Mouse (Mus musculus) lung, embryonic 15.5 days (tissue): ENCODE results near the gene Mios. TPM values are rescaled to one million over a fixed set of nuclear protein-coding genes. Genes with fewer than 3 reads are reported as not detected.

ENCODE experiments used
- ATAC-seq: fragments of 200-750 bp; cut with Nextera tagmentation; 2 replicates; pipeline ENCODE4 v1.8.0; 2017; ENCODE audit warnings: moderate number of reproducible peaks, borderline replicate concordance; ENCODE audit not compliant: low FRiP score, low TSS enrichment; ENCODE audit errors: extremely low read depth
- H3K27ac ChIP-seq: fragments of 300-500 bp; sonication (generic); 2 replicates; pipeline ENCODE4 v1.5.1; 2015; ENCODE audit warnings: moderate library complexity, mild to moderate bottlenecking, inconsistent platforms
- H3K27me3 ChIP-seq: fragments of 300-500 bp; sonication (generic); 2 replicates; pipeline ENCODE4 v1.6.1; 2015; ENCODE audit warnings: inconsistent platforms
- H3K36me3 ChIP-seq: fragments of 300-500 bp; sonication (generic); 2 replicates; pipeline ENCODE4 v1.6.1; 2015; ENCODE audit warnings: inconsistent platforms
- H3K4me1 ChIP-seq: fragments of 300-500 bp; sonication (generic); 2 replicates; pipeline ENCODE4 v1.6.1; 2015; ENCODE audit warnings: inconsistent platforms
- H3K4me2 ChIP-seq: fragments of 300-500 bp; sonication (generic); 2 replicates; pipeline ENCODE4 v1.6.1; 2015; ENCODE audit warnings: inconsistent platforms, mild to moderate bottlenecking, moderate library complexity
- H3K4me3 ChIP-seq: fragments of 300-500 bp; sonication (generic); 2 replicates; pipeline ENCODE4 v1.5.1; 2015; ENCODE audit warnings: mild to moderate bottlenecking, inconsistent platforms
- H3K9ac ChIP-seq: fragments of 300-500 bp; sonication (generic); 2 replicates; pipeline ENCODE4 v1.6.1; 2015; ENCODE audit warnings: inconsistent platforms
- H3K9me3 ChIP-seq: fragments of 300-500 bp; sonication (generic); 2 replicates; pipeline ENCODE4 v1.6.1; 2016; ENCODE audit warnings: inconsistent platforms
- WGBS: fragments of 180-500 bp; shearing (Covaris S2); methylation state at CpG from one replicate; pipeline ENCODE4 v1.1.7; 2015; 5-methylcytosine and 5-hydroxymethylcytosine counted together
- polyA plus RNA-seq: library from polyadenylated mRNA; unstranded; fragments of >200 nt; fragmentation: Nextera tagmentation; extraction: Ambion mirVana; gene quantifications from 2 replicates; pipeline ENCODE4 v1.2.1, GENCODE M21; 2015

Mios gene
- polyA plus RNA-seq, 1 experiment from 2014 or later = 24.2 TPM

- 77% methylated on average over 4 of the region's 4 CpGs for WGBS
- Histone ChIP-seq H3K4me2 (no peak overlapping the region), H3K4me1 (peaks cover 3% of the 10 kb centered on the region; the same call in 1 of the 2 replicates), H3K27me3 (no peaks in the 10 kb centered on the region), H3K9ac (no peak overlapping the region), H3K4me3 (no peak overlapping the region), H3K27ac (no peak overlapping the region), H3K9me3 (no peaks in the 10 kb centered on the region), H3K36me3 (no peaks in the 10 kb centered on the region)
- ATAC-seq = no peak
Measured at GRCm38 (mm10) chr6:8283255-8283654, 74.2 kb downstream of the Mios start.

DNA sequence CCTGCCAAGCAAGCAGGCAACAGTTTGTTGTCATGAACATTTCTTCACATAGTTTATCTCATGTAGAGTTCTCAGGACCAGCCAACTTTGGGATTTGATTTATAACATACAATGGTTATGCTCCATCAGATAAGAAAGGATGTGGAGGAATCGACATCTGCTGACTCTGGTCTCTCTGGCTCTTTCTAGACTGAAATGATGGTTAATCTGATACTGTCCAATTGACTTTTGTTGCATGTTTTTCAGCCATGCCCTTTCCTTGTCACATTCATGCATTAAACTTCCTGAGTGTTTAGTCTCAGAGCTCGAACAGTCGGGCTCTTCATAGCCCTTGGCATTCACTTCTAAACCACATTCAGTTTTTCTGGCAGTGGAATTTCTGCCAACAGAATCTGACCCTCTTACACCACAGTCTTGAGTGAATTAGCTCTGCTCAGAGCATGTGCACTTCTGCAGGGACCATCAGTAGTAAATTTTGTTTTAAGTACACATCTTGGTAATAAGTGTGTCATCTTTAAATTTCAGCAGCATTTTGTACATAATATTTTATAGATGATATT, 76.5 kb downstream of the Mios start:
- H3K4me3 ChIP-seq = no peak overlapping the region
- no peaks in the 10 kb centered on the region for H3K9me3 ChIP-seq
- no peaks in the 10 kb centered on the region for H3K36me3 ChIP-seq
- peak; percentile 64; the same call in 1 of the 2 replicates for ATAC-seq
- H3K27ac ChIP-seq = no peak overlapping the region
- H3K4me1 ChIP-seq = peaks cover 3% of the 10 kb centered on the region; the same call in 1 of the 2 replicates
- H3K27me3 ChIP-seq = no peaks in the 10 kb centered on the region
- H3K9ac ChIP-seq = no peak overlapping the region
- 35% methylated on average over 3 of the region's 3 CpGs for WGBS
- H3K4me2 ChIP-seq = no peak overlapping the region

Other genes with a start within 250 kb of the Mios start
- gene Col28a1, start 16.6 kb upstream of the Mios start, polyA plus RNA-seq = 1.7 and 1.9 TPM in 2 replicates
- gene Rpa3, start 50.0 kb downstream of the Mios start, polyA plus RNA-seq = 166 and 182 TPM in 2 replicates
- gene Umad1, start 50.1 kb downstream of the Mios start, polyA plus RNA-seq = 22.5 and 23.2 TPM in 2 replicates
- 11.1 and 13.2 TPM in 2 replicates for gene Gm45062, start 50.2 kb downstream of the Mios start, polyA plus RNA-seq